Mouse (Mus musculus): Measurements from ENCODE around the gene Eef1g. TPM values are rescaled to one million over a fixed set of nuclear protein-coding genes. Genes with fewer than 3 reads are reported as not detected.

Gene Eef1g
- 100 to 1,000 TPM; 357 to 371 TPM for total RNA-seq (2021)

GRCm38 (mm10) chr19:8966590-8967372, at the start of gene Eef1g:
Eef1g (plus strand) TSS chr19:8967041.
- peak; percentile 98 for DNase-seq

- no peak for DNase-seq
Measured at GRCm38 (mm10) chr19:8919000-8919399, 47.8 kb upstream of the Eef1g start.

- DNase-seq, result no peak
Measured at GRCm38 (mm10) chr19:8919684-8920072, 47.2 kb upstream of the Eef1g start.

- peak; percentile 97 for DNase-seq
Measured at GRCm38 (mm10) chr19:8920073-8920736, 46.6 kb upstream of the Eef1g start, which contains the start of gene B3gat3. B3gat3 (plus strand) TSS chr19:8920374.

GRCm38 (mm10) chr19:8920836-8921291, 46.0 kb upstream of the Eef1g start:
- no peak for DNase-seq

GRCm38 (mm10) chr19:8921741-8922140, 45.1 kb upstream of the Eef1g start:
- no peak for DNase-seq

GRCm38 (mm10) chr19:8926766-8927165, 40.1 kb upstream of the Eef1g start:
- no peak for DNase-seq

- no peak for DNase-seq
Measured at GRCm38 (mm10) chr19:8927891-8928525, 38.8 kb upstream of the Eef1g start.

- no peak for DNase-seq
Measured at GRCm38 (mm10) chr19:8928689-8929223, 38.1 kb upstream of the Eef1g start.

- DNase-seq, result peak; percentile 91
Measured at GRCm38 (mm10) chr19:8929224-8930088, 37.4 kb upstream of the Eef1g start, which contains the start of the genes Rom1 and Eml3. Rom1 (minus strand) TSS chr19:8929356. Eml3 (plus strand) TSS chr19:8929552.

GRCm38 (mm10) chr19:8930117-8930516, 36.7 kb upstream of the Eef1g start:
- no peak for DNase-seq

GRCm38 (mm10) chr19:8930771-8931170, 36.1 kb upstream of the Eef1g start:
- DNase-seq, result no peak

- DNase-seq, result no peak
Measured at GRCm38 (mm10) chr19:8936736-8937135, 30.1 kb upstream of the Eef1g start.

GRCm38 (mm10) chr19:8940526-8941133, 26.2 kb upstream of the Eef1g start:
- no peak for DNase-seq

GRCm38 (mm10) chr19:8941136-8941514, 25.7 kb upstream of the Eef1g start:
- no peak for DNase-seq

GRCm38 (mm10) chr19:8941515-8942217, 25.2 kb upstream of the Eef1g start, which contains the start of gene Mta2:
Mta2 (plus strand) TSS chr19:8941875.
- peak; percentile 97 for DNase-seq

- peak; percentile 62 for DNase-seq
Measured at GRCm38 (mm10) chr19:8942276-8942964, 24.4 kb upstream of the Eef1g start.

GRCm38 (mm10) chr19:8943047-8943446, 23.8 kb upstream of the Eef1g start:
- no peak for DNase-seq

GRCm38 (mm10) chr19:8944062-8944461, 22.8 kb upstream of the Eef1g start:
- DNase-seq, result no peak

- peak; percentile 88 for DNase-seq
Measured at GRCm38 (mm10) chr19:8944750-8945149, 22.1 kb upstream of the Eef1g start.

All from heart, postnatal 4 days (tissue).